Mouse (Mus musculus) spleen, postnatal 10 days (tissue): ENCODE measurements around the gene Ezr.
"Not testable (repeated sequence)": the region's sequence is repeated elsewhere in the genome, so short reads cannot be mapped to it uniquely, and the experiment has no call there.

ENCODE experiments used
- DNase-seq, 2 experiments: peaks; one replicate each; pipeline ENCODE4 v3.0.0; 2021 to 2022; ENCODE audit warnings: low spot score in 2 of 2

Ezr gene

DNA sequence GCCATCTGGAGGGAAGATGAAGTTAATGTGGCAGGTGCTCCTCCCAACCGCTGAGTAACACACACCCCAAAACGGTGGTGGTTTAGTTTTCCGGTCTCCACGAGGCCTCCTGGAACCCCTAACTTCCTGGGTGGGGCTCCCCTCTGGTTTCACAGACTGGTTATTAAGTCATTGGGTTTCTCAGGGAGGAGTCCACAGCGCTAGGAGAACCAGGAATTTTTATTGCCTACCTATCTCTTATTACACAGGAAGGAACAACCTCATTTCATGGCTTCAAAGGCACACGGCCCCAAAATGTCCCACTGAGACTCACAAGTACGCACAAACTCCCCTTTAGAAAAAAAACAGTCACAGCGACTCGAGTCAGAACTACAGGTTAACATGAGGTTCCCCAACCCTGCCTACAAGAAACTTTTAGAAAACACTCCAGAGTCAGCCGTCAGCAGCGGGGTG lies 38.8 kb downstream of the Ezr start:
- peak in 1 of 2 experiments; percentile 25 for DNase-seq

DNA sequence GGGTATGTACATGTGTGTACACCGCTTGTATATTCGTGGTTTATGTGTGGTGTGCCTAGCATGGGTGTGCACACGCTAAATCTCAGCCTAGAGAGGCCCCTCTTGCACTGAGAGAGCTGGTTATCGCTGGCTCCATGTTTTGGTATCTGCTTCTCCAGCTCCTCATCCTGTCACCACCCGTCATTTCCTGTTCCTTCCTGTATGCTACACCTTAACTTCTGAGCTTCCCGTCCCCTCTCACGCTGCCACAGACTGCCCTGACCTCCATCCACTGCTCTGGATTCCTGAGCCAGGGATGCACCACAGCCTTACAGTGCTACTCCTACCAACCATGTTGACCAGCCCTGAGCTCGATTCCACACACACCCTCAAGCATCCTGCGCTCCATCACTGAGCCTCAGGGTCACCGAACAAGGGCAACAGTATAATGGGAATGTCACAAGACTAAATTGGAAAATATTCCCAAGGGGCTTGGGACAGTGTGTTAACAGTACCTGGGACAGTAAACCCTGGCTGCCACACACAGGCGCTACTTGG lies 39.5 kb downstream of the Ezr start:
- peak in 1 of 2 experiments; percentile 10 for DNase-seq

DNA sequence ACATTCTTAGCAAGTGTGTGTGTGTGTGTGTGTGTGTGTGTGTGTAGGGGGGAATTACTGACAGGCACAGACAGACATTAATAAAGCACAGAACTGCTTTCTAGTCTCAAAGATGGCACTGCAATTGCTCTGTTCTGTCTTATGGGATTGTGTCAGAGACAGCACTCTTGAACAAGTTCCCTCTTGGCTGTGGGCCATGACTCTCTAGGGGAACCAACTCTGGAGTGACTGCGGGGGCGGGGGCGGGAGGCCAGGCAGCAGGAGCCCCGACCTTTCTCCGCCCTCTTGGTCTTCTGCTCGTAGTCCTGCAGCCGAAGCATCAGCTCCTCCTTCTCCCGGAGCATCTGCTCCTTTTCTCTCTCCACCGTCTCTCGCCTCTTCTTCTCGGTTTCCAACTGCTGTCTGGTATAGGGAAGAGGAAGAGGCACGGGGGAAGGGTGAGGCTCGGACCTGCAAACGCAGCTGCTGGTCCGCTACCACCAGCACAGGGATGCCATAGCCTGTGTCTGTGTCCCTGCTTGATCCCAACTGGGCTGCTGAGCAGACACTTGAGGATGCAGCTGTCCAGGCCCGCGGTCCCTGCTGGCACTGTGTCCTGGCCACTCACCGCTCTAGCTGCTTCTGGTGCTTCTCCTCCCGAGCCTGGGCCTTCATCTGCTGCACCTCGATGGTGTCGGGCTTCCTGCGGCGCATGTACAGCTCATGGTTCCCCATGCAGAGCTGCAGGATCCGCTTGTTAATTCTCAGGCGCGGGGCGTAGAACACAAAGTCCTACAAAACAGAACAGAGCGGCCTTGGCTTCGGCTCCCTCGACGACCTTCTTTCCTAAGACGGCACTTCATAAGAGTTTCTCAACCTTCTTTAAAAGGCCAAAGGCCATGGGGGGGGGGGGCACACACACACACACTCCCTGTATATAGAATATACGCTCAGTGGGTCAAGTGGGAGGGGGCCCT lies 40.2 kb downstream of the Ezr start:
- peak in 1 of 2 experiments; percentile 47 for DNase-seq

DNA sequence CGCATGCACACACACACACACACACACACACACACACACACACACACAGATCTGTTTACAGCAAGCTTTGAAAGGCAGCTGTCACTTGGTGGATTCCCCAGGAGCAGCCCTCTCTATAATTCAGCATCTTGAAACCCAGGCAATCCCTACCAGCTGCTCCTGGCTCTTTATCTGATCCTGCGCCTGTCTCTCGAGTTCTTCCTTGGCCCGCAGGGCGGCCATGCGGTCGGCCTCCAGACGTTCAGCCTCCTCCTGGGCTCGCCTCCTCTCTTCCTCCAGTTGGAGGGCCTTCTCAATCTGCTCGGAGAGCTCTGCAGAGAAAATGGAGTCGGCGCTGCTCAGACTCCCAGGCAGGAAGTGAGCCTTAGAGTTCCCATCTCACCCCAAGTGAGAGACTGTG lies 41.3 kb downstream of the Ezr start:
- DNase-seq = peak in 1 of 2 experiments; percentile 12

GRCm38 (mm10) chr17:6740331-6741170 lies 42.0 kb downstream of the Ezr start:
- peak in 1 of 2 experiments; percentile 15 for DNase-seq

- no peak for DNase-seq
Observed at GRCm38 (mm10) chr17:6739756-6740155, 42.8 kb downstream of the Ezr start.

DNA sequence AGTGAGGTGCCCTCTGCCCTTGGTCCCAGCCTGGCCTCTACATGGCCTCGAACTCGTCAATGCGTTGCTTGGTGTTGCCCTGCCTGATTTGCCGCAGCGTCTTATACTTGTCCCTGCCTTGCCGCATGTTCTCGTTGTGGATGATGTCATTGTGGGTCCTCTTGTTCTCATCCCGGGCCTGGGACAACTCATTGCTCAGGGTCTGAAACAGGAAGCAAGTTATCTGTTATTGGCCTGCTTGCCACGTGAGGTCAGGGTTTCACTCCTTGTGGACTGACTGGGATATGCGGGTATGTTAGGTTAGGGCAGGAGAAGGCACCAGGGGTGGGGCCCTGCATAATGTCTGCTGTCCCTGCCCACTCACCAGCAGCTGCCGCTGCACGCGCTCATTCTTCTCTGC lies 43.3 kb downstream of the Ezr start:
- DNase-seq = peak in 1 of 2 experiments; percentile 13

DNA sequence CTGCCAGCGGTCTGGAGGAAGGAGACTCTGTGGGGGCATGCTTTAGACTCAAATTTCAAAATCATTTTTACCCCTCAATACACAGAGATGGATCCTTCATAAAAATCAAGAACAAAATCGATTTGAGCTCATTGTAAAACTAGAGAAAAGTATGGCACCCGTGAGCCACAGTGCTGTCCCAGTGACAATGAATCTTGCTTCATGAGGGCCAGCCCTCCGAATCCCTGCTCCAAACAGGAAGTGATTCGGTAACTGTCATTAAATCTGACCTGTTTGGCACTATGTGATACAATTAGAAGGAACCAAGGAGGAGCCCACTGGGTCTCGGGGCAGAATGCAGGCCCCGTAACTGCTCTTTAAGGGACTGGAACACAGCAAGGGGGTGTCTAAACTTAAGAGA lies 43.7 kb downstream of the Ezr start:
- no peak for DNase-seq

- no peak for DNase-seq
Observed at GRCm38 (mm10) chr17:6737273-6737997, 45.1 kb downstream of the Ezr start.

GRCm38 (mm10) chr17:6736306-6737272 lies 46.0 kb downstream of the Ezr start:
- DNase-seq = no peak

- no peak for DNase-seq
Observed at GRCm38 (mm10) chr17:6734746-6735441, 47.7 kb downstream of the Ezr start.

DNA sequence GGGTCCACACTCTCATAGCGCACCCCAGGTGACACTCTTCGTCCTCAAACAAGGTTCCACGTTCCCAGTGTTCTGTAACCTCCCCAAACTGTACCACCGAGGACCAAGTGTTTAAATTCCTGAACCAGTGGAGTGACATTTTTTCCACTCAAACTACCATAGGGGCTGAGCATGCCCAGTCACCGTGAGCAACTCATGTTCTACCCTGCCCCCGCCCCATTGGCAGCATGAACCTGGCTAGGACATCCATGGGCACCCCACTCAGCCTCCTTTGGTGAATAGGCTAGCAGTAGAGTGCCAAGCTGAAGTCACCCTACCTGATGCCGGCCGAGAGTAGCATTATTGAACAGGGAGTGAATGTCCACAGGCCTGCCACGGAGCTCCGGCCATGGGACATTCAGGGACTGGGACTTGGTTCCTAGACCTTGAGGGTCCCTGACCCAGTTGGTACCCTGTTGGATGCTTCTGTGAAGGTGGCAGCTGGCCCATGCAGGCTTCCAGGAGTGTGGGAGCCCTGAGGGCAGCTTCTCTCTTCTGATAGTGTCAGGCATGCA lies 49.2 kb downstream of the Ezr start:
- DNase-seq = no peak

- no peak for DNase-seq
Observed at GRCm38 (mm10) chr17:6732665-6733064, 49.9 kb downstream of the Ezr start.

DNA sequence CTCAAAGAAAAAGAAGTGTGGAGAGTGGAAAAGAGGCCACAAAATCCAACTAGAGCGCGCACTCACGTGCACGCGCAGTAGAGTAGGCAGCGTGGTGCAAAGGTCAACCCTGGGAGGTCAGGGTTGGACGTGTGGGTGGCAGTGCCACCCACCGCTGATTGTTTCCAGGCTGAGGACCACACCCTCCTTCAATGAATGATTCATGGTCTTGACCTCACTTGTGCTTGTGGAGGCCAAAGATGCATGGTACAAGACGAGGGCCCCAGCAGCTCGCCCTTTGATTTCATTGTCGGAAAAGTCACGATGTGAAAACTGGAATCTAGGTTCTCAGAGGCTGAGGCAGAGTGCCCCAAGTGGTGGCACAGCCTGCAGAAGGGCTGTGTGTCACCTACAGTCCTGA lies 51.0 kb downstream of the Ezr start:
- DNase-seq = no peak

DNA sequence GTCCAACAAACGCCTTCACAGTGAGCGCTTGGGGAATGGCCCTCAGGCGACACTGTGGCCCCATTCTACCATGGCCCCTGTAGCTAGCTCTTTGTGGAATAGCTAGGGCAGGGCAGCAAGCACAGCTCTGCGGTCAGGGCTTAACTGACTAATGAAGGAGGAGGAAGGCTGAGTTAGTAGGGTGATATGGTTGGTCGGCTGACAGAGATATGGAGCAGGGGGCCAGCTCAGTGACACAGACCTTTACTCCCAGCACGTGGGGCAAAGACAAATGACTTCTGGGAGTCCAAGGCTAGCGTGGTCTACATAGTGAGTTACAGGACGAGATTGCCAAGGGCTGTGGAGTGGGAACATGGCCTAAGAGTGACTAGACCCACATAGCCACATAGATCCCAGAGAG lies 51.5 kb downstream of the Ezr start:
- DNase-seq = no peak

GRCm38 (mm10) chr17:6729244-6729742 lies 53.3 kb downstream of the Ezr start:
- DNase-seq = no peak

GRCm38 (mm10) chr17:6727996-6728610 lies 54.5 kb downstream of the Ezr start:
- DNase-seq = no peak

GRCm38 (mm10) chr17:6713944-6714343 lies 68.6 kb downstream of the Ezr start:
- DNase-seq = not testable (repeated sequence)

- DNase-seq = not testable (repeated sequence)
Observed at GRCm38 (mm10) chr17:6713483-6713882, 69.1 kb downstream of the Ezr start.
